Mouse (Mus musculus): ENCODE results near the gene Gpr37. TPM values are rescaled to one million over a fixed set of nuclear protein-coding genes. Genes with fewer than 3 reads are reported as not detected.

The Gpr37 gene
- total RNA-seq, 1 experiment, result not detected

GRCm38 (mm10) chr6:25709250-25709895 lies 18.8 kb upstream of the Gpr37 start:
- H3K36me3 ChIP-seq (ENCODE audit: control insufficient read depth, insufficient read depth, low read length, poor library complexity, severe bottlenecking), result no peaks in the 10 kb centered on the region
- no peak overlapping the region for H3K4me3 ChIP-seq (ENCODE audit: insufficient read depth in 1 of 2, low read depth in 1 of 2, low read length in 2 of 2, poor library complexity in 1 of 2, severe bottlenecking in 1 of 2)
- in situ Hi-C loops (cut with MboI; ENCODE audit: low sequenced_read_pairs in 2 of 2, unreplicated experiment in 2 of 2), result no loop called here
- H3K9me3 ChIP-seq (ENCODE audit: control insufficient read depth, insufficient read depth, low read depth, low read length), result no peaks in the 10 kb centered on the region
- no peaks in the 10 kb centered on the region for H3K4me1 ChIP-seq (ENCODE audit: control insufficient read depth in 2 of 2, insufficient read depth in 2 of 2, low read length in 2 of 2, poor library complexity in 1 of 2)
- H3K9ac ChIP-seq (ENCODE audit: insufficient read depth, low read depth, low read length, poor library complexity, severe bottlenecking), result no peak overlapping the region
- TF ChIP-seq MAFK (IDR thresholded peaks at IDR 0.05; ENCODE audit: insufficient read depth, low read depth, low read length) (no peak), ZNF384 (IDR thresholded peaks at IDR 0.05; ENCODE audit: low read depth, low read length) (no peak), ZC3H11A (IDR thresholded peaks at IDR 0.05; ENCODE audit: borderline replicate concordance, low read depth, low read length) (no peak), CHD2 (IDR thresholded peaks at IDR 0.05; ENCODE audit: low read depth, low read length) (no peak), HCFC1 (IDR thresholded peaks at IDR 0.05; ENCODE audit: borderline replicate concordance, insufficient read depth, low read length) (no peak)
- no peak overlapping the region for H3K27ac ChIP-seq (ENCODE audit: insufficient read depth, low read depth, low read length, poor library complexity, severe bottlenecking)
- DNase-seq (ENCODE audit: low read depth, low spot score), result peak; percentile 8

GRCm38 (mm10) chr6:25699956-25700355 lies 9.4 kb upstream of the Gpr37 start:
- TF ChIP-seq ZNF384 (IDR thresholded peaks at IDR 0.05; ENCODE audit: low read depth, low read length) (no peak), HCFC1 (IDR thresholded peaks at IDR 0.05; ENCODE audit: borderline replicate concordance, insufficient read depth, low read length) (no peak), MAFK (IDR thresholded peaks at IDR 0.05; ENCODE audit: insufficient read depth, low read depth, low read length) (no peak), CHD2 (IDR thresholded peaks at IDR 0.05; ENCODE audit: low read depth, low read length) (no peak)
- H3K4me3 ChIP-seq (ENCODE audit: insufficient read depth in 1 of 2, low read depth in 1 of 2, low read length in 2 of 2, poor library complexity in 1 of 2, severe bottlenecking in 1 of 2), result no peak overlapping the region
- H3K27ac ChIP-seq (ENCODE audit: insufficient read depth, low read depth, low read length, poor library complexity, severe bottlenecking), result no peak overlapping the region
- H3K4me1 ChIP-seq (ENCODE audit: control insufficient read depth in 2 of 2, insufficient read depth in 2 of 2, low read length in 2 of 2, poor library complexity in 1 of 2), result no peaks in the 10 kb centered on the region
- no peaks in the 10 kb centered on the region for H3K9me3 ChIP-seq (ENCODE audit: control insufficient read depth, insufficient read depth, low read depth, low read length)
- in situ Hi-C loops (cut with MboI; ENCODE audit: low sequenced_read_pairs in 2 of 2, unreplicated experiment in 2 of 2), result no loop called here
- no peak for DNase-seq (ENCODE audit: low read depth, low spot score)
- H3K9ac ChIP-seq (ENCODE audit: insufficient read depth, low read depth, low read length, poor library complexity, severe bottlenecking), result no peak overlapping the region
- no peaks in the 10 kb centered on the region for H3K36me3 ChIP-seq (ENCODE audit: control insufficient read depth, insufficient read depth, low read length, poor library complexity, severe bottlenecking)

GRCm38 (mm10) chr6:25690284-25690605 lies 284 bp downstream of the Gpr37 start:
- in situ Hi-C loops (cut with MboI; ENCODE audit: low sequenced_read_pairs in 2 of 2, unreplicated experiment in 2 of 2), result no loop called here
- Histone ChIP-seq H3K4me1 (ENCODE audit: control insufficient read depth in 2 of 2, insufficient read depth in 2 of 2, low read length in 2 of 2, poor library complexity in 1 of 2) (peaks cover 2 to 5% of the 10 kb centered on the region in 2 experiments; a peak in 2 of 4 replicates), H3K4me3 (ENCODE audit: insufficient read depth in 1 of 2, low read depth in 1 of 2, low read length in 2 of 2, poor library complexity in 1 of 2, severe bottlenecking in 1 of 2) (peak overlapping the region; percentile 54 to 60), H3K9me3 (ENCODE audit: control insufficient read depth, insufficient read depth, low read depth, low read length) (no peaks in the 10 kb centered on the region), H3K36me3 (ENCODE audit: control insufficient read depth, insufficient read depth, low read length, poor library complexity, severe bottlenecking) (no peaks in the 10 kb centered on the region), H3K27ac (ENCODE audit: insufficient read depth, low read depth, low read length, poor library complexity, severe bottlenecking) (no peak overlapping the region), H3K9ac (ENCODE audit: insufficient read depth, low read depth, low read length, poor library complexity, severe bottlenecking) (no peak overlapping the region)
- peak; percentile 16 for DNase-seq (ENCODE audit: low read depth, low spot score)
- TF ChIP-seq CHD2 (IDR thresholded peaks at IDR 0.05; ENCODE audit: low read depth, low read length) (no peak), MAFK (IDR thresholded peaks at IDR 0.05; ENCODE audit: insufficient read depth, low read depth, low read length) (no peak), ZC3H11A (IDR thresholded peaks at IDR 0.05; ENCODE audit: borderline replicate concordance, low read depth, low read length) (no peak), HCFC1 (IDR thresholded peaks at IDR 0.05; ENCODE audit: borderline replicate concordance, insufficient read depth, low read length) (no peak), ZNF384 (IDR thresholded peaks at IDR 0.05; ENCODE audit: low read depth, low read length) (no peak)

- no peak overlapping the region for H3K27ac ChIP-seq (ENCODE audit: insufficient read depth, low read depth, low read length, poor library complexity, severe bottlenecking)
- peaks cover 2 to 5% of the 10 kb centered on the region in 2 experiments; a peak in 2 of 4 replicates for H3K4me1 ChIP-seq (ENCODE audit: control insufficient read depth in 2 of 2, insufficient read depth in 2 of 2, low read length in 2 of 2, poor library complexity in 1 of 2)
- H3K9ac ChIP-seq (ENCODE audit: insufficient read depth, low read depth, low read length, poor library complexity, severe bottlenecking), result no peak overlapping the region
- H3K36me3 ChIP-seq (ENCODE audit: control insufficient read depth, insufficient read depth, low read length, poor library complexity, severe bottlenecking), result no peaks in the 10 kb centered on the region
- peak; percentile 16 for DNase-seq (ENCODE audit: low read depth, low spot score)
- in situ Hi-C loops (cut with MboI; ENCODE audit: low sequenced_read_pairs in 2 of 2, unreplicated experiment in 2 of 2), result no loop called here
- TF ChIP-seq CHD2 (IDR thresholded peaks at IDR 0.05; ENCODE audit: low read depth, low read length) (no peak), HCFC1 (IDR thresholded peaks at IDR 0.05; ENCODE audit: borderline replicate concordance, insufficient read depth, low read length) (no peak), MAFK (IDR thresholded peaks at IDR 0.05; ENCODE audit: insufficient read depth, low read depth, low read length) (no peak), ZC3H11A (IDR thresholded peaks at IDR 0.05; ENCODE audit: borderline replicate concordance, low read depth, low read length) (no peak), ZNF384 (IDR thresholded peaks at IDR 0.05; ENCODE audit: low read depth, low read length) (no peak)
- H3K4me3 ChIP-seq (ENCODE audit: insufficient read depth in 1 of 2, low read depth in 1 of 2, low read length in 2 of 2, poor library complexity in 1 of 2, severe bottlenecking in 1 of 2), result peak overlapping the region; percentile 54 to 60
- H3K9me3 ChIP-seq (ENCODE audit: control insufficient read depth, insufficient read depth, low read depth, low read length), result no peaks in the 10 kb centered on the region
These were observed 827 bp downstream of the Gpr37 start for GRCm38 (mm10) chr6:25689520-25690283.

Measured in ES-E14 (cell line).